Mouse (Mus musculus): ENCODE measurements around the gene Ankrd65. TPM values are rescaled to one million over a fixed set of nuclear protein-coding genes. Genes with fewer than 3 reads are reported as not detected.

Ankrd65 gene
- total and polyA plus RNA-seq, 3 experiments = not detected

DNA sequence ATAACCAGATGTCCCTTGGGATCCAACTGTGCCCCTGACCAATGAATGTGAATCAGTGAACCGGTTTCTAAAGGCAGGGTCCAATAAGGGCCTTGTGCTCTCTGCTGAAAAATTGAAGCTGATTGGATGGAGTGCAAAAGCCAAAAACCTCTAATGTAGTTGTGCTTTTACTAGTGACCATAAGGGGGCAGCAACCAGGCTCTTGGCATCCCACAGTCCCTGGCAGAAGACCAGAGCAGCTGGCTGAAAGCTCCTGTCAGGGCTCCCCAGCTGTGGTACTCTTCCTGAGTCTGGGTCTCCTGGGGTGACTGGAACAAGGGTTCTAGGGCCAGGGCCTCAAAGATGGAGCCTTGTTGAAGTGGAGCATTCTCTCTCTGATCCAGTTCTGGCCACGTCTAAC is 43.6 kb downstream of the Ankrd65 start:
- Histone ChIP-seq H3K9me3 (replicated peaks; ENCODE audit: low read length) (no peaks in the 10 kb centered on the region), H3K4me1 (ENCODE audit: control insufficient read depth in 1 of 2, insufficient read depth in 2 of 2) (peaks cover 8 to 38% of the 10 kb centered on the region in 2 experiments), H3K27me3 (replicated peaks) (no peaks in the 10 kb centered on the region), H3K9ac (ENCODE audit: insufficient read depth, low read depth) (no peak overlapping the region), H3K4me2 (ENCODE audit: insufficient read depth, low read depth, poor library complexity, severe bottlenecking) (no peak overlapping the region), H3K27ac (ENCODE audit: insufficient read depth, low read depth) (no peak overlapping the region), H3K79me2 (replicated peaks; ENCODE audit: control insufficient read depth, extremely low read depth, insufficient read depth, poor library complexity, severe bottlenecking) (peaks cover 20% of the 10 kb centered on the region), H3K36me3 (replicated peaks in 1 of 2; ENCODE audit: control insufficient read depth in 1 of 2, insufficient read depth in 1 of 2, low read length in 1 of 2) (peaks cover 6 to 36% of the 10 kb centered on the region in 2 experiments), H3K4me3 (replicated peaks in 1 of 3; ENCODE audit: low read depth in 2 of 3, low read length in 2 of 3, poor library complexity in 1 of 3) (no peak overlapping the region)
- no peak for TF ChIP-seq JUND (conservative IDR thresholded peaks at IDR 0.05; ENCODE audit: low read depth, low read length)
- TF ChIP-seq NRF1 (IDR thresholded peaks at IDR 0.05; ENCODE audit: low read depth, low read length) = 0 out of 2 replicates have a peak, but pooled peaks have one; percentile 9
- no peak for TF ChIP-seq MXI1 (IDR thresholded peaks at IDR 0.05; ENCODE audit: low read depth, low read length)
- no peak for TF ChIP-seq POLR2A (IDR thresholded peaks at IDR 0.05; ENCODE audit: low read depth, low read length)
- TF ChIP-seq ELF1 (IDR thresholded peaks at IDR 0.05; ENCODE audit: low read depth, low read length) = no peak
- TF ChIP-seq HCFC1 (IDR thresholded peaks at IDR 0.05; ENCODE audit: low read depth, low read length) = no peak
- TF ChIP-seq MEF2A (IDR thresholded peaks at IDR 0.05; ENCODE audit: borderline replicate concordance, low read depth, low read length) = no peak
- TF ChIP-seq KAT2A (IDR thresholded peaks at IDR 0.05; ENCODE audit: insufficient replicate concordance, low read length) = no peak
- no peak for TF ChIP-seq TCF12 (IDR thresholded peaks at IDR 0.05; ENCODE audit: low read depth, low read length)
- no peak for TF ChIP-seq CHD2 (IDR thresholded peaks at IDR 0.05; ENCODE audit: low read length)
- TF ChIP-seq RCOR1 (conservative IDR thresholded peaks at IDR 0.05; ENCODE audit: low read depth, low read length) = no peak
- no peak for TF ChIP-seq MYC (IDR thresholded peaks at IDR 0.05; ENCODE audit: low read depth, low read length)
- peak; percentile 61 to 83 for TF ChIP-seq CTCF (conservative IDR thresholded peaks at IDR 0.05 in 1 of 2, IDR thresholded peaks at IDR 0.05 in 1 of 2; ENCODE audit: low read depth in 2 of 2, low read length in 2 of 2)
- TF ChIP-seq JUN (IDR thresholded peaks at IDR 0.05; ENCODE audit: insufficient read depth, low read depth, low read length) = no peak
- no peak for TF ChIP-seq NELFE (IDR thresholded peaks at IDR 0.05; ENCODE audit: low read depth, low read length)
- TF ChIP-seq E2F4 (IDR thresholded peaks at IDR 0.05; ENCODE audit: insufficient replicate concordance, low read depth, low read length) = no peak
- no peak for TF ChIP-seq PAX5 (IDR thresholded peaks at IDR 0.05; ENCODE audit: low read length)
- 0 out of 2 replicates have a peak, but pooled peaks have one; percentile 38 for TF ChIP-seq POLR2AphosphoS2 (IDR thresholded peaks at IDR 0.05; ENCODE audit: low read depth, low read length)
- TF ChIP-seq RAD21 (IDR thresholded peaks at IDR 0.05; ENCODE audit: low read depth, low read length) = peak; percentile 72
- TF ChIP-seq USF1 (IDR thresholded peaks at IDR 0.05; ENCODE audit: low read depth, low read length) = no peak
- no peak for TF ChIP-seq ZC3H11A (IDR thresholded peaks at IDR 0.05; ENCODE audit: low read depth, low read length)
- peak; percentile 74 for TF ChIP-seq SMC3 (IDR thresholded peaks at IDR 0.05; ENCODE audit: low read depth, low read length)
- no peak; the same call in 1 of the 2 replicates for TF ChIP-seq SIN3A (IDR thresholded peaks at IDR 0.05; ENCODE audit: low read length)
- no peak for TF ChIP-seq ZNF384 (IDR thresholded peaks at IDR 0.05; ENCODE audit: low read depth, low read length)
- DNase-seq (ENCODE audit: extremely low read depth) = peak; percentile 86
- in situ Hi-C loops (cut with MboI; ENCODE audit: low pct_ligation_motif_present, low pct_unique_long_range_greater_than_20kb, low sequenced_read_pairs) (loop anchor here (10.0 kb wide), 1 partner anchor 111 kb away; the partner anchor contains the start of gene Ube2j2), dilution Hi-C loops (cut with MboI; ENCODE audit: extremely low pct_ligation_motif_present, extremely low pct_unique_long_range_greater_than_20kb, low sequenced_read_pairs) (no loop called here)
